Mouse (Mus musculus) heart, embryonic 15.5 days (tissue): ENCODE data around the gene Dyrk3. TPM values are rescaled to one million over a fixed set of nuclear protein-coding genes. Genes with fewer than 3 reads are reported as not detected.

Source experiments
- ATAC-seq: fragments of 200-750 bp; cut with Nextera tagmentation; replicated peaks from 2 replicates; pipeline ENCODE4 v1.8.0; 2017; ENCODE audit warnings: low read depth, moderate TSS enrichment; ENCODE audit not compliant: insufficient number of reproducible peaks, insufficient read depth, low FRiP score
- H3K27ac ChIP-seq: fragments of 300-500 bp; sonication (generic); 2 replicates; pipeline ENCODE4 v1.5.1; 2015; ENCODE audit warnings: mild to moderate bottlenecking, inconsistent platforms
- H3K27me3 ChIP-seq: fragments of 300-500 bp; sonication (generic); 2 replicates; pipeline ENCODE4 v1.6.1; 2015; ENCODE audit warnings: inconsistent platforms
- H3K36me3 ChIP-seq: fragments of 300-500 bp; sonication (generic); 2 replicates; pipeline ENCODE4 v1.6.1; 2015; ENCODE audit warnings: mild to moderate bottlenecking, inconsistent platforms
- H3K4me1 ChIP-seq: fragments of 300-500 bp; sonication (generic); replicated peaks from 2 replicates; pipeline ENCODE4 v1.6.1; 2015; ENCODE audit warnings: inconsistent platforms
- H3K4me2 ChIP-seq: fragments of 300-500 bp; sonication (generic); 2 replicates; pipeline ENCODE4 v1.6.1; 2015; ENCODE audit warnings: inconsistent platforms, mild to moderate bottlenecking, moderate library complexity
- H3K4me3 ChIP-seq: fragments of 300-500 bp; sonication (generic); 2 replicates; pipeline ENCODE4 v1.5.1; 2015; ENCODE audit warnings: mild to moderate bottlenecking, inconsistent platforms
- H3K9ac ChIP-seq: fragments of 300-500 bp; sonication (generic); 2 replicates; pipeline ENCODE4 v1.6.1; 2015; ENCODE audit warnings: mild to moderate bottlenecking, inconsistent platforms
- H3K9me3 ChIP-seq: fragments of 300-500 bp; sonication (generic); replicated peaks from 2 replicates; pipeline ENCODE4 v1.6.1; 2016; ENCODE audit warnings: inconsistent platforms
- WGBS: fragments of 180-500 bp; shearing (Covaris S2); methylation state at CpG from one replicate; pipeline ENCODE4 v1.1.7; 2015; ENCODE audit warnings: mixed read lengths; 5-methylcytosine and 5-hydroxymethylcytosine counted together
- polyA plus RNA-seq: library from polyadenylated mRNA; unstranded; fragments of >200 nt; fragmentation: Nextera tagmentation; extraction: Ambion mirVana; gene quantifications from 2 replicates; pipeline ENCODE4 v1.2.1, GENCODE M21; 2015

The Dyrk3 gene
- polyA plus RNA-seq, 1 experiment from 2014 or later, result 1.7 TPM

GRCm38 (mm10) chr1:131083122-131083521 lies 55.0 kb downstream of the Dyrk3 start:
- no peaks in the 10 kb centered on the region for H3K36me3 ChIP-seq
- 38% methylated on average over 5 of the region's 5 CpGs for WGBS
- no peak for ATAC-seq
- H3K9ac ChIP-seq, result no peak overlapping the region; the same call in 1 of the 2 replicates
- no peak overlapping the region for H3K4me3 ChIP-seq
- H3K4me1 ChIP-seq, result peaks cover 100% of the 10 kb centered on the region
- 0 out of 2 replicates have a peak overlapping the region, but pooled peaks have one; percentile 43 for H3K4me2 ChIP-seq
- H3K27me3 ChIP-seq, result no peaks in the 10 kb centered on the region
- no peaks in the 10 kb centered on the region for H3K9me3 ChIP-seq
- peak overlapping the region; percentile 77 for H3K27ac ChIP-seq

GRCm38 (mm10) chr1:131080686-131081085 lies 57.5 kb downstream of the Dyrk3 start:
- 77% methylated on average over 1 of the region's 1 CpGs for WGBS
- no peaks in the 10 kb centered on the region for H3K36me3 ChIP-seq
- H3K4me2 ChIP-seq, result no peak overlapping the region
- H3K9me3 ChIP-seq, result no peaks in the 10 kb centered on the region
- H3K4me1 ChIP-seq, result peaks cover 97% of the 10 kb centered on the region
- H3K9ac ChIP-seq, result no peak overlapping the region
- H3K27ac ChIP-seq, result peak overlapping the region; percentile 53
- H3K4me3 ChIP-seq, result no peak overlapping the region
- no peak for ATAC-seq
- H3K27me3 ChIP-seq, result no peaks in the 10 kb centered on the region

GRCm38 (mm10) chr1:131079762-131080161 lies 58.4 kb downstream of the Dyrk3 start:
- no peak for ATAC-seq
- H3K36me3 ChIP-seq, result no peaks in the 10 kb centered on the region

GRCm38 (mm10) chr1:131078761-131079330 lies 59.3 kb downstream of the Dyrk3 start:
- no peak for ATAC-seq
- Histone ChIP-seq H3K4me2 (peak overlapping the region; percentile 3; the same call in 1 of the 2 replicates), H3K27me3 (no peaks in the 10 kb centered on the region), H3K9me3 (no peaks in the 10 kb centered on the region), H3K27ac (peak overlapping the region; percentile 47), H3K9ac (no peak overlapping the region), H3K4me3 (no peak overlapping the region), H3K4me1 (peaks cover 97% of the 10 kb centered on the region), H3K36me3 (no peaks in the 10 kb centered on the region)
- 51% methylated on average over 3 of the region's 3 CpGs for WGBS

More at GRCm38 (mm10) chr1:131079762-131080161, 58.4 kb downstream of the Dyrk3 start:
- H3K4me2 ChIP-seq, result no peak overlapping the region
- peaks cover 97% of the 10 kb centered on the region for H3K4me1 ChIP-seq
- H3K9me3 ChIP-seq, result no peaks in the 10 kb centered on the region
- peak overlapping the region; percentile 47; the same call in 1 of the 2 replicates for H3K27ac ChIP-seq
- no peaks in the 10 kb centered on the region for H3K27me3 ChIP-seq
- no peak overlapping the region for H3K4me3 ChIP-seq
- H3K9ac ChIP-seq, result no peak overlapping the region
- WGBS, result 52% methylated on average over 4 of the region's 4 CpGs

Other genes with a start within 250 kb of the Dyrk3 start
- not detected in 2 replicates for gene Il20, start 226.9 kb downstream of the Dyrk3 start, polyA plus RNA-seq
- not detected in 2 replicates for gene Il19, start 198.2 kb downstream of the Dyrk3 start, polyA plus RNA-seq
- gene Il10, start 118.5 kb downstream of the Dyrk3 start, polyA plus RNA-seq, result 0.42 TPM in 1 of 2 replicates, not detected in the other
- 57.5 and 69.4 TPM in 2 replicates for gene Mapkapk2, start 40.5 kb downstream of the Dyrk3 start, polyA plus RNA-seq
- 41.2 and 47.9 TPM in 2 replicates for gene Eif2d, start 14.8 kb upstream of the Dyrk3 start, polyA plus RNA-seq
- 11.0 and 16.0 TPM in 2 replicates for gene Rassf5, start 106.9 kb upstream of the Dyrk3 start, polyA plus RNA-seq
- 2.4 and 4.8 TPM in 2 replicates for gene Ikbke, start 141.3 kb upstream of the Dyrk3 start, polyA plus RNA-seq